Mouse (Mus musculus) lung, embryonic 14.5 days (tissue): ENCODE measurements around the gene Poc1a. TPM values are rescaled to one million over a fixed set of nuclear protein-coding genes. Genes with fewer than 3 reads are reported as not detected.

ENCODE experiments used
- ATAC-seq: fragments of 200-750 bp; cut with Nextera tagmentation; 2 replicates; pipeline ENCODE4 v1.8.0; 2017; ENCODE audit warnings: mild to moderate bottlenecking, moderate TSS enrichment, moderate library complexity; ENCODE audit not compliant: insufficient read depth
- DNase-seq: peaks from one replicate; pipeline ENCODE4 v3.0.0-alpha.2; 2015
- H3K27ac ChIP-seq: fragments of 300-500 bp; sonication (generic); 2 replicates; pipeline ENCODE4 v1.5.1; 2014; ENCODE audit warnings: low read depth, mild to moderate bottlenecking, moderate library complexity
- H3K27me3 ChIP-seq: fragments of 300-500 bp; sonication (generic); 2 replicates; pipeline ENCODE4 v1.6.1; 2014; ENCODE audit warnings: low read length, control low read depth; ENCODE audit not compliant: insufficient read depth
- H3K36me3 ChIP-seq: fragments of 300-500 bp; sonication (generic); 2 replicates; pipeline ENCODE4 v1.6.1; 2014; ENCODE audit warnings: control low read depth; ENCODE audit not compliant: insufficient read depth
- H3K4me1 ChIP-seq: fragments of 300-500 bp; sonication (generic); 2 replicates; pipeline ENCODE4 v1.6.1; 2014; ENCODE audit warnings: antibody characterized with exemption, control low read depth; ENCODE audit not compliant: insufficient read depth
- H3K4me2 ChIP-seq: fragments of 300-500 bp; sonication (generic); 2 replicates; pipeline ENCODE4 v1.6.1; 2014; ENCODE audit warnings: mild to moderate bottlenecking
- H3K4me3 ChIP-seq: fragments of 300-500 bp; sonication (generic); 2 replicates; pipeline ENCODE4 v1.5.1; 2014; ENCODE audit warnings: low read depth, low read length
- H3K9ac ChIP-seq: fragments of 300-500 bp; sonication (generic); 2 replicates; pipeline ENCODE4 v1.6.1; 2014
- H3K9me3 ChIP-seq: fragments of 300-500 bp; sonication (generic); 2 replicates; pipeline ENCODE4 v1.6.1; 2016; ENCODE audit warnings: low read depth, low read length, control low read depth
- CTCF ChIP-seq: IDR thresholded peaks from 2 replicates; pipeline ENCODE4 v1.5.1; 2016; ENCODE audit warnings: antibody characterized with exemption, low read depth
- WGBS: fragments of 180-500 bp; shearing (Covaris S2); extraction: QIAGEN DNeasy Blood & Tissue Kit; methylation state at CpG from one replicate; pipeline ENCODE4 v1.1.7; 2014; 5-methylcytosine and 5-hydroxymethylcytosine counted together
- polyA plus RNA-seq: library from polyadenylated mRNA; unstranded; fragments of >200 nt; fragmentation: Nextera tagmentation; extraction: Ambion mirVana; gene quantifications from 2 replicates; pipeline ENCODE4 v1.2.1, GENCODE M21; 2014

Gene Poc1a
- polyA plus RNA-seq, 1 experiment from 2014 or later = 29.5 TPM

GRCm38 (mm10) chr9:106355975-106356286, 75.1 kb downstream of the Poc1a start:
- Histone ChIP-seq H3K27me3 (no peaks in the 10 kb centered on the region), H3K36me3 (no peaks in the 10 kb centered on the region), H3K4me3 (no peak overlapping the region), H3K4me2 (0 out of 2 replicates have a peak overlapping the region, but pooled peaks have one; percentile 7), H3K27ac (peak overlapping the region; percentile 59; the same call in 1 of the 2 replicates), H3K9ac (no peak overlapping the region), H3K4me1 (peaks cover 11% of the 10 kb centered on the region), H3K9me3 (no peaks in the 10 kb centered on the region)
- ATAC-seq (no peak), DNase-seq (no peak)
- no peak for TF ChIP-seq CTCF

- Histone ChIP-seq H3K9me3 (no peaks in the 10 kb centered on the region), H3K4me3 (no peak overlapping the region), H3K27me3 (no peaks in the 10 kb centered on the region), H3K36me3 (no peaks in the 10 kb centered on the region), H3K4me2 (0 out of 2 replicates have a peak overlapping the region, but pooled peaks have one; percentile 7), H3K4me1 (peaks cover 11% of the 10 kb centered on the region), H3K27ac (peak overlapping the region; percentile 59; the same call in 1 of the 2 replicates), H3K9ac (no peak overlapping the region)
- TF ChIP-seq CTCF = no peak
- WGBS = 41% methylated on average over 10 of the region's 10 CpGs
- no peak for DNase-seq
- ATAC-seq = peak; percentile 59
These were observed 75.5 kb downstream of the Poc1a start for GRCm38 (mm10) chr9:106356323-106356844.

- H3K4me2 ChIP-seq = no peak overlapping the region
- WGBS = 57% methylated on average over 3 of the region's 3 CpGs
- H3K27me3 ChIP-seq = no peaks in the 10 kb centered on the region
- peaks cover 11% of the 10 kb centered on the region for H3K4me1 ChIP-seq
- no peak for DNase-seq
- no peak overlapping the region for H3K9ac ChIP-seq
- no peak overlapping the region for H3K27ac ChIP-seq
- H3K36me3 ChIP-seq = no peaks in the 10 kb centered on the region
- H3K9me3 ChIP-seq = no peaks in the 10 kb centered on the region
- no peak for TF ChIP-seq CTCF
- ATAC-seq = no peak
- no peak overlapping the region for H3K4me3 ChIP-seq
These were observed 76.3 kb downstream of the Poc1a start for GRCm38 (mm10) chr9:106357167-106357566.

- DNase-seq (no peak), ATAC-seq (no peak)
- peaks cover 5% of the 10 kb centered on the region for H3K4me1 ChIP-seq
- no peak overlapping the region for H3K9ac ChIP-seq
- TF ChIP-seq CTCF = no peak
- H3K9me3 ChIP-seq = no peaks in the 10 kb centered on the region
- H3K4me3 ChIP-seq = no peak overlapping the region
- no peak overlapping the region for H3K27ac ChIP-seq
- H3K27me3 ChIP-seq = no peaks in the 10 kb centered on the region
- WGBS = 75% methylated on average over 6 of the region's 6 CpGs
- no peak overlapping the region for H3K4me2 ChIP-seq
- H3K36me3 ChIP-seq = no peaks in the 10 kb centered on the region
These were observed 78.4 kb downstream of the Poc1a start for GRCm38 (mm10) chr9:106359297-106359696.

GRCm38 (mm10) chr9:106361140-106361539, 80.3 kb downstream of the Poc1a start:
- no peak for ATAC-seq
- no peak overlapping the region for H3K9ac ChIP-seq

GRCm38 (mm10) chr9:106365333-106365732, 84.5 kb downstream of the Poc1a start:
- no peak overlapping the region for H3K9ac ChIP-seq
- H3K4me1 ChIP-seq = peaks cover 12% of the 10 kb centered on the region
- no peaks in the 10 kb centered on the region for H3K9me3 ChIP-seq
- H3K27ac ChIP-seq = peak overlapping the region; percentile 60; the same call in 1 of the 2 replicates
- no peak overlapping the region; the same call in 1 of the 2 replicates for H3K4me2 ChIP-seq
- no peak for TF ChIP-seq CTCF
- ATAC-seq = no peak
- H3K36me3 ChIP-seq = no peaks in the 10 kb centered on the region
- DNase-seq = peak; percentile 57
- 61% methylated on average over 7 of the region's 7 CpGs for WGBS
- no peaks in the 10 kb centered on the region for H3K27me3 ChIP-seq
- no peak overlapping the region for H3K4me3 ChIP-seq

More at GRCm38 (mm10) chr9:106361140-106361539, 80.3 kb downstream of the Poc1a start:
- no peaks in the 10 kb centered on the region for H3K36me3 ChIP-seq
- H3K4me3 ChIP-seq = no peak overlapping the region
- no peak overlapping the region for H3K27ac ChIP-seq
- no peak for DNase-seq
- no peak overlapping the region for H3K4me2 ChIP-seq
- TF ChIP-seq CTCF = no peak
- 74% methylated on average over 6 of the region's 6 CpGs for WGBS
- peaks cover 4% of the 10 kb centered on the region for H3K4me1 ChIP-seq
- no peaks in the 10 kb centered on the region for H3K9me3 ChIP-seq
- H3K27me3 ChIP-seq = no peaks in the 10 kb centered on the region

GRCm38 (mm10) chr9:106366188-106366587, 85.3 kb downstream of the Poc1a start:
- peaks cover 17% of the 10 kb centered on the region for H3K4me1 ChIP-seq
- peak overlapping the region; percentile 99 for H3K4me2 ChIP-seq
- no peak overlapping the region for H3K4me3 ChIP-seq
- no peak for TF ChIP-seq CTCF
- ATAC-seq = no peak
- H3K27ac ChIP-seq = no peak overlapping the region
- peaks cover 8% of the 10 kb centered on the region for H3K36me3 ChIP-seq
- no peaks in the 10 kb centered on the region for H3K9me3 ChIP-seq
- H3K9ac ChIP-seq = no peak overlapping the region
- no peaks in the 10 kb centered on the region for H3K27me3 ChIP-seq
- WGBS = 48% methylated on average over 1 of the region's 1 CpGs
- DNase-seq = no peak

- peak; percentile 55 for DNase-seq
These were observed 86.1 kb downstream of the Poc1a start for GRCm38 (mm10) chr9:106367001-106367400.

More at GRCm38 (mm10) chr9:106367001-106367400, 86.1 kb downstream of the Poc1a start:
- peak overlapping the region; percentile 99 for H3K4me2 ChIP-seq
- H3K9me3 ChIP-seq = no peaks in the 10 kb centered on the region
- peaks cover 16% of the 10 kb centered on the region for H3K36me3 ChIP-seq
- H3K27ac ChIP-seq = peak overlapping the region; percentile 83
- no peak for TF ChIP-seq CTCF
- ATAC-seq = no peak; the same call in 1 of the 2 replicates
- H3K4me3 ChIP-seq = peak overlapping the region; percentile 85
- H3K4me1 ChIP-seq = peaks cover 22% of the 10 kb centered on the region
- WGBS = 17% methylated on average over 5 of the region's 5 CpGs
- no peaks in the 10 kb centered on the region for H3K27me3 ChIP-seq
- peak overlapping the region; percentile 60 for H3K9ac ChIP-seq
